Mouse (Mus musculus) megakaryocyte, embryonic 14.5 days (primary cell): ENCODE measurements at regions not wholly inside any gene's neighbourhood (a gene's known extent, or its start where the extent isn't known, plus 50 kb on each side); places are given as distances from the start of the nearest gene placed in this dataset.

ENCODE experiments used
- FLI1 ChIP-seq: IDR thresholded peaks from 2 replicates; pipeline ENCODE4 v1.6.1; 2012; ENCODE audit warnings: low read length, inconsistent platforms, mixed read lengths
- GATA1 ChIP-seq: IDR thresholded peaks from 3 replicates; pipeline ENCODE4 v1.6.1; 2012; ENCODE audit warnings: mixed read lengths, low read length, inconsistent platforms, borderline replicate concordance

- TF ChIP-seq GATA1 (no peak), FLI1 (no peak)
These were observed 210.3 kb downstream of the Gm10260 start for GRCm38 (mm10) chr13:97550172-97550571.
